Mouse (Mus musculus) CD4-positive, CD25-positive, alpha-beta regulatory T cell, adult 9 weeks (primary cell): ENCODE measurements around the gene Mta2. TPM values are rescaled to one million over a fixed set of nuclear protein-coding genes. Genes with fewer than 3 reads are reported as not detected.

Experiments
- polyA plus RNA-seq: library from polyadenylated mRNA; unstranded; fragments of 100-300 nt; shearing (Covaris generic); gene quantifications from one replicate; pipeline ENCODE4 v1.2.1, GENCODE M21; 2017

Mta2 gene
- 130 TPM for polyA plus RNA-seq

DNA sequence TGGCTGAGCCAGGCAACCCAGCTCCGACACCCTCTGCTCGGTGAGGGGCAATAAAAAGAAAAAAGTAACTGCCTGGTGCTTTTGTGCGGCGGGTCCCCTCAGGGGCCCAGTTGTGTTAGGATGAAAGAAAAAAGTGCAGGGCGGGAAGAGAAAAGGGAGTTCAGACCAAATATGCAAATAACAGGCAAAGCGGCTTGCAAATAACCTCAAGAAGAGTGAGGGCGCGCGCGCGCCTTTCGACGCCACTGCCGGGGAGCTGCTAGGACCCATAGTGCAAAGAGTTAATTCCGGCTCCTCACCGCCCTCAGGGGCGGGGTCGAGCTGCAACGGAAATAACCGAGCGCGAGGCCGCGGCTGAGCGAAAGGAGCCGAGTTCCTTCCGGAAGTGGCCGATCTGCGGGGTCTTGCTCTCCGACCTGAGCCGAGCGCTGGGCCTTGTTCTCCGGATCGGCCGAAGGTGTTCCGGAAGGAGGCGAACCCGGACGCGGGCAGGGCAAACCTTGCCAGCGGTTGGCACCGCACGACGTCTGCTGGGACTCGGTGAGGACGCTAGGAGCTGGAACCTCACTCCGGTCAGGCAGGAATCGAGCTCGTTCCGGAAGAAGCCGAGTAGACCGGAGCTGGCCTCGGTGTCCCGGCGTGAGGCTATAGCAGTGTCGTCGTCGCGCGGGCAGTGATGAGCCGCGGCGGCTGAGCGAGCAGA, at the start of gene Mta2:
Gene Mta2, plus strand, starts transcription at position 361 of the 703 bp plus-strand sequence.

DNA sequence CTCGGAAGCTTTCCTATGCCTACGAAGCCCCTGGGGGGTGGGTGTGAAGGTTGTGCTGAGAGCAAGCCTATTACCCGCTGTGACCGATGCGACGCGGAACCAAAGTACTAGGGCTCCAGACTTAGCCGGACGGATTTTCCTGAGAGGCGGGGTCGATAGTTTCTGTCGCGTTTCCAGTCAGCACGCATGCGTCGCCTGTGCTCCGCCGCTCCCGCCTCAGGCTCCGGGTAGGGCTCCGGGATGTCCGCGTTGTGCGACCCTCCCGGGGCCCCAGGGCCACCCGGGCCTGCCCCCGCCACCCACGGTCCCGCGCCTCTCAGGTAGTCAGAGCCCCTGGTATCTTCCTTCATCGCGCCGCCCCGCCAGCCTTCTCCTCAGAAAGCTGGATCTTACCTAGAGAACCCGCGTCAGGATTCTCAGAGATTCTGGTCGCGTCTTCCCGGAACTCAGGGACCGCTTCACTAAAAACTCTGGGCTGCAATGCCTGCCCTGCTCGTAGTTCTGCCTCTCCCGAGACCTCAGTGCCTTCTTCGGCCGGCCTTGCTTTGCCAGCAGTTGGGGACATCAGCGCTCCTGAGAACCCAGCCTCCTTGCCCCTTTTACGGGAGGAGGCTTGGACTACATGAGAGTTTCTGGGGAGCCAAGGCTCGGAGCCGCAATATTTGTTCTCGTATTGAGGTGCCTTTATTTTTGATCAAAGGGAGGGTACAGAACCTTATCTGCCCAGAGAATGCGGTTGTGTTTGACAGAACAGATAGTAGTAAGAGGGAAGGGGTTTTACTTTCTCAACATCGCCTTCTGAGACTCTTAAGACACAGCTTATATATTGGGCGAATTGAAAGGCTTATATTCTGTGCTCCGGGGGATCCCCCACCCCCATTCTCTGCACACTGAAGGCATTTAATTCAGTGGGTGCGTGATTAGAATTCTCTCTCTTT, 48.6 kb upstream of the Mta2 start, which contains the start of gene Ints5:
Gene Ints5, plus strand, starts transcription at position 177 of the 938 bp plus-strand sequence.

GRCm38 (mm10) chr19:8897865-8898495, 43.7 kb upstream of the Mta2 start, which contains the start of gene Ganab:
Gene Ganab (plus strand): TSS chr19:8898071.

DNA sequence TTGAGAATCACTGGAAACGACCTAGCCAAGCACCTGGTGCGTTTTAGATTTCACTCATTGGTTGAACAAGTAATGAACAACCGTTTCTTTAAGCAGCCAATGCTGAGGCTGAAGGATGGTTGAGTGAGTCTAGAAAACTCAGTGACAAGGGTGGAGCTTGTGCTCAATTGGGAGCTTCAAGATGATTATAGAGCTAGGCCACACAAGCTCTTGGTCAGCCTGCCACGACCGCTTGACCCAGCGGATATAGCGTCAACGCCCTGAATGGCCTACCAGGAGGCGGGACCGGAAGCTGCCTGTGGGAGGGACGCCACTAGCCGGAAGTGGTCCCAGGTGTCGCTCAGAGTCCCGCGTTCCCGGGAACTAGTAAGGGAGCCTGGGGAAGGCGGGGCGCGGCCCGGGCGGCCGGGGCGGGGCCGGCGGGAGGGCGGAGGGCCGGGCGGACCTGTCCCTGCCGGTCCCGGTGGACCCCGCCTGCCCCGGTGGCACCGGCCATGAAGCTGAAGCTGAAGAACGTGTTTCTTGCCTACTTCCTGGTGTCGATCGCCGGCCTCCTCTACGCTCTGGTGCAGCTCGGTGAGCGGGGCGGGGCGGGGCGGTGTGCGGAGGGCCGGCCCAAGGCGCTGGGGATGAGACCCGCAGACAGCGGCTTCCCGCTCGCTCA, 21.5 kb upstream of the Mta2 start, which contains the start of gene B3gat3:
Gene B3gat3, plus strand, starts transcription at position 302 of the 664 bp plus-strand sequence.

GRCm38 (mm10) chr19:8929224-8930088, 12.2 kb upstream of the Mta2 start, which contains the start of the genes Rom1 and Eml3:
Gene Rom1 (minus strand): TSS chr19:8929356.
Gene Eml3 (plus strand): TSS chr19:8929552.

DNA sequence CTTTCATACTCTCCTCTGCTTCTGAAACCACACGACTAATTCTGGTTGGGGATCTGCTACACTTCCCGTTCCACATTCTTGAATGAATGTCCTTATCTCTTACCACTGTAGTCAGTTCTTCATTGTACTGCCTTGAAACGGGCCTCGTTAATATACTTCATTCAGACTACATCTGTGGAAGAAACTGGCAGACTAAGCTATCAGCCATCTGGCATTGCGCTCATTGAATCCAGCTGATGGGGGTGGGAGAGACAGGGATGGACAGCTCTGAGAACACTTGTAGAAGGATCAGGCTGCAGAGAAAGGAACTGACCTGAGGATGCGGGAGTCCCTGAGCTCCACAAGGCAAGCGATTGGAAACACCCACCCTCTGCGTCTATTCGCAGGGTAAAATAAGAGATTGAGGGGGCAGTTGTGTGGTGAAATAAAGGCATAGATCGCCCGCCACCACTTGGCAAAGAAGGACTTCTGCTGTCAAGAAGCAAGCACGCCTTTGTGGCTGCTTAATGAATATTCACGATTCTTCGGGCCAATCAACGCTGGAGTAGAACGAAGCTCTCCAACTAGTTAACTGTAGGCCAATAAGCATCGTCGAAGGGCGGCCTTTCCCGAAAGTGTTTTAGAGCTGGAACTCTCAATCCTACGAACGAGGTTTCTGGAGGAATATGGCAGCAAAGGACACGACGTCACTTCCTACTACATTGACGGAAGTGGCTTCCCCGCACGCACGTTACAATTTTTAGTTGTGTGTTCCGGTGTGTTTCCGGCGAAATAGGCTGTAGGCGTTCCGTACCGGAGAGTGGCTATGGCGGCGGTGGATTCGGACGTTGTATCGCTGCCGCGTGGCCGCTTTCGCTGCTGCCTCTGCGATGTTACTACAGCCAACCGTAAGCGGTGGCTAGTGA, 11.7 kb downstream of the Mta2 start, which contains the start of gene Tut1:
Gene Tut1, plus strand, starts transcription at position 713 of the 905 bp plus-strand sequence.

GRCm38 (mm10) chr19:8966590-8967372, 25.1 kb downstream of the Mta2 start, which contains the start of gene Eef1g:
Gene Eef1g (plus strand): TSS chr19:8967041.

DNA sequence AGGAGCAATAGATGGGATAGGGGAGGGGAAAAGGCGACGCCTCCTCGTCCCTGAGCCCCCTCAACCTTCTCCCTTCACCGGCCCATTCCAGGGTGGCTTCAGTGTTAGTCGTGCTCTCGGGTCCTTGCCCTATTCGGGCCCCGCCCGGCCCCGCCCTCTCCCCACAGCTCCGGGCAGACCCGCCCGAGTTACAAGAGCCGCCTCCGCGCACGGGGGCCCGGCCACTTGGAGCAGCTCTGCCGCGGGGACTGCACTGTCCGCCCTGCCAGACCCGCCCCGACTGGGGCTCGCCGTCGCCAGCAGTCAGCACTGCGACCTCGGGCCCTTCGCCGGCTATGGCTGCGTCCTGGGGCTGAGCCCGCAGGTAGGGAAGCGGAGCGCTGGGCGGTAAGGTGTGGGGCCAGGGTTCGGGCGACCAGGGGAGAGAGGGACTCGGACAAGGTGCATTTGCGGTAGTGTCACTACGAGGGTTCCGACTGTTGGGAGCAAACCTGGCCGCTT, 47.4 kb downstream of the Mta2 start, which contains the start of gene Ahnak:
Gene Ahnak, plus strand, starts transcription at position 219 of the 501 bp plus-strand sequence.

Other genes with a start within 250 kb of the Mta2 start
- gene Slc3a2, start 218.5 kb upstream of the Mta2 start, polyA plus RNA-seq, result 89.7 TPM
- gene Wdr74, start 206.0 kb upstream of the Mta2 start, polyA plus RNA-seq, result 107 TPM
- 1.3 TPM for gene 1700092M07Rik, start 201.2 kb upstream of the Mta2 start, polyA plus RNA-seq
- gene Stx5a, start 200.5 kb upstream of the Mta2 start, polyA plus RNA-seq, result 183 TPM
- 267 TPM for gene Nxf1, start 184.8 kb upstream of the Mta2 start, polyA plus RNA-seq
- 114 TPM for gene Tmem223, start 170.9 kb upstream of the Mta2 start, polyA plus RNA-seq
- 189 TPM for gene Tmem179b, start 167.4 kb upstream of the Mta2 start, polyA plus RNA-seq
- gene Taf6l, start 155.5 kb upstream of the Mta2 start, polyA plus RNA-seq, result 4.1 TPM
- gene Polr2g, start 143.3 kb upstream of the Mta2 start, polyA plus RNA-seq, result 194 TPM
- 4.8 TPM for gene Zbtb3, start 139.3 kb upstream of the Mta2 start, polyA plus RNA-seq
- gene Ttc9c, start 122.5 kb upstream of the Mta2 start, polyA plus RNA-seq, result 52.7 TPM
- 5.2 TPM for gene Hnrnpul2, start 121.9 kb upstream of the Mta2 start, polyA plus RNA-seq
- gene AC129217.1, start 112.1 kb upstream of the Mta2 start, polyA plus RNA-seq, result not detected
- 120 TPM for gene Bscl2, start 104.4 kb upstream of the Mta2 start, polyA plus RNA-seq
- gene Gng3, start 102.7 kb upstream of the Mta2 start, polyA plus RNA-seq, result 0.36 TPM
- 0.11 TPM for gene Lrrn4cl, start 91.1 kb upstream of the Mta2 start, polyA plus RNA-seq
- gene Ubxn1, start 70.4 kb upstream of the Mta2 start, polyA plus RNA-seq, result 163 TPM
- gene Uqcc3, start 61.0 kb upstream of the Mta2 start, polyA plus RNA-seq, result 103 TPM
- 88.4 TPM for gene Lbhd1, start 58.1 kb upstream of the Mta2 start, polyA plus RNA-seq
- not detected for gene Gm49403, start 57.9 kb upstream of the Mta2 start, polyA plus RNA-seq
- gene 1810009A15Rik, start 53.0 kb upstream of the Mta2 start, polyA plus RNA-seq, result 66.5 TPM
- gene Gm49416, start 52.9 kb upstream of the Mta2 start, polyA plus RNA-seq, result not detected
- 38.9 TPM for gene Ints5, start 48.9 kb upstream of the Mta2 start, polyA plus RNA-seq
- gene Ganab, start 43.8 kb upstream of the Mta2 start, polyA plus RNA-seq, result 138 TPM
- gene B3gat3, start 21.5 kb upstream of the Mta2 start, polyA plus RNA-seq, result 27.6 TPM
- 10.9 TPM for gene Rom1, start 12.5 kb upstream of the Mta2 start, polyA plus RNA-seq
- 59.8 TPM for gene Eml3, start 12.3 kb upstream of the Mta2 start, polyA plus RNA-seq
- gene Tut1, start 12.0 kb downstream of the Mta2 start, polyA plus RNA-seq, result 49.0 TPM
- 342 TPM for gene Eef1g, start 25.2 kb downstream of the Mta2 start, polyA plus RNA-seq
- 81.5 TPM for gene Ahnak, start 47.4 kb downstream of the Mta2 start, polyA plus RNA-seq
- not detected for gene Scgb1a1, start 146.1 kb downstream of the Mta2 start, polyA plus RNA-seq
- 29.7 TPM for gene Asrgl1, start 193.8 kb downstream of the Mta2 start, polyA plus RNA-seq